ENCODE assay signal across 22 mouse cellular contexts in genomic region chr19:37368990-37369389, GRCm38 (mm10). TPM values are rescaled to one million over a fixed set of nuclear protein-coding genes. Genes with fewer than 3 reads are reported as not detected.
DNase-seq lines count a peak whose midpoint lies in the region; ATAC-seq and TF ChIP-seq lines count a peak whose summit lies in the region.
"Had no signal": no experiment of that assay in that cellular context is flagged by ENCODE, and none has a peak within 500 bp of the region (broad histone marks: within the 10 kb centered on the region; RNA-seq: fewer than 3 reads in every experiment).

No protein-coding gene starts in this region.

- no peaks in the 10 kb centered on the region; the same call in 1 of the 2 replicates for H3K4me1 ChIP-seq in forebrain, embryonic 13.5 days
- no peaks in the 10 kb centered on the region for H3K4me1 ChIP-seq in forebrain, postnatal 0 days (ENCODE audit: insufficient read depth)
- no peaks in the 10 kb centered on the region for H3K4me1 ChIP-seq in forebrain, embryonic 16.5 days (replicated peaks; ENCODE audit: control insufficient read depth, insufficient read depth, low read length)
- H3K4me1 ChIP-seq in forebrain, embryonic 10.5 days: no peaks in the 10 kb centered on the region
- H3K4me1 ChIP-seq: embryonic facial prominence, embryonic 10.5 days; embryonic facial prominence, embryonic 12.5 days; forebrain, embryonic 15.5 days had no signal

- no peak overlapping the region for H3K9ac ChIP-seq in forebrain, embryonic 13.5 days
- H3K9ac ChIP-seq in forebrain, postnatal 0 days: no peak overlapping the region
- H3K9ac ChIP-seq in forebrain, embryonic 16.5 days (replicated peaks; ENCODE audit: low read depth, low read length): no peak overlapping the region
- H3K9ac ChIP-seq: embryonic facial prominence, embryonic 12.5 days; forebrain, embryonic 15.5 days had no signal

- 37% methylated on average over 1 of the region's 1 CpGs for WGBS in forebrain, embryonic 13.5 days
- WGBS in forebrain, postnatal 0 days: 33% methylated on average over 1 of the region's 1 CpGs
- WGBS in forebrain, embryonic 16.5 days: 44% methylated on average over 1 of the region's 1 CpGs
- 82% methylated on average over 1 of the region's 1 CpGs for WGBS in forebrain, embryonic 10.5 days

- TF ChIP-seq CTCF in forebrain, postnatal 0 days (IDR thresholded peaks at IDR 0.05; ENCODE audit: low read depth): no peak
- TF ChIP-seq CTCF in brain, embryonic 14.5 days (IDR thresholded peaks at IDR 0.05; ENCODE audit: borderline replicate concordance, extremely low read depth, insufficient read depth, insufficient read length): no peak

- H3K27ac ChIP-seq in forebrain, embryonic 13.5 days: no peak overlapping the region
- H3K27ac ChIP-seq in forebrain, postnatal 0 days (ENCODE audit: low read depth, low read length): no peak overlapping the region
- no peak overlapping the region for H3K27ac ChIP-seq in forebrain, embryonic 16.5 days (ENCODE audit: low read length)
- H3K27ac ChIP-seq in forebrain, embryonic 10.5 days: no peak overlapping the region
- H3K27ac ChIP-seq: embryonic facial prominence, embryonic 10.5 days; embryonic facial prominence, embryonic 12.5 days; forebrain, embryonic 15.5 days had no signal

- H3K36me3 ChIP-seq in forebrain, embryonic 13.5 days (ENCODE audit: poor library complexity, severe bottlenecking): no peaks in the 10 kb centered on the region
- H3K36me3 ChIP-seq in forebrain, postnatal 0 days (ENCODE audit: insufficient read depth): no peaks in the 10 kb centered on the region
- no peaks in the 10 kb centered on the region for H3K36me3 ChIP-seq in forebrain, embryonic 16.5 days (ENCODE audit: control insufficient read depth, insufficient read depth)
- H3K36me3 ChIP-seq in forebrain, embryonic 10.5 days (replicated peaks): no peaks in the 10 kb centered on the region
- H3K36me3 ChIP-seq: embryonic facial prominence, embryonic 10.5 days; embryonic facial prominence, embryonic 12.5 days; forebrain, embryonic 15.5 days; G1E had no signal

- H3K4me2 ChIP-seq in forebrain, embryonic 13.5 days: no peak overlapping the region
- H3K4me2 ChIP-seq in forebrain, postnatal 0 days (ENCODE audit: low read depth): no peak overlapping the region
- H3K4me2 ChIP-seq in forebrain, embryonic 16.5 days (ENCODE audit: low read length): no peak overlapping the region
- H3K4me2 ChIP-seq: embryonic facial prominence, embryonic 12.5 days; forebrain, embryonic 15.5 days had no signal

- peak; percentile 38; the same call in 1 of the 2 replicates for ATAC-seq in forebrain, embryonic 13.5 days
- no peak for ATAC-seq in forebrain, postnatal 0 days
- peak; percentile 59; the same call in 1 of the 2 replicates for ATAC-seq in forebrain, embryonic 16.5 days
- ATAC-seq: activated CD4-positive, CD25-positive, alpha-beta regulatory T cell, adult 4 months; CD4-positive, CD25-positive, alpha-beta regulatory T cell, adult 4 months; forebrain, embryonic 15.5 days; Patski had no signal

- TF ChIP-seq POLR2A in brain, embryonic 14.5 days (IDR thresholded peaks at IDR 0.05; ENCODE audit: borderline replicate concordance, extremely low read depth, insufficient read depth, insufficient read length, poor library complexity, severe bottlenecking): no peak

- no peaks in the 10 kb centered on the region for H3K27me3 ChIP-seq in forebrain, embryonic 13.5 days
- H3K27me3 ChIP-seq in forebrain, postnatal 0 days (ENCODE audit: insufficient read depth, low read length): no peaks in the 10 kb centered on the region
- H3K27me3 ChIP-seq in forebrain, embryonic 16.5 days (replicated peaks; ENCODE audit: control insufficient read depth, insufficient read depth, low read length): 0 out of 2 replicates have a peak, but pooled peaks cover 4% of the 10 kb centered on the region
- no peaks in the 10 kb centered on the region for H3K27me3 ChIP-seq in forebrain, embryonic 10.5 days (ENCODE audit: poor library complexity, severe bottlenecking)
- H3K27me3 ChIP-seq: CH12.LX; embryonic facial prominence, embryonic 12.5 days; forebrain, embryonic 15.5 days; Patski had no signal

- no peak for DNase-seq in forebrain, postnatal 0 days
- DNase-seq in forebrain, embryonic 10.5 days (ENCODE audit: extremely low spot score, low spot score): no peak
- DNase-seq in brain, embryonic 14.5 days (ENCODE audit: low read depth): peak; percentile 80
- DNase-seq: adrenal gland, adult 8-10 months; adrenal gland, postnatal 14 days; adrenal gland, postnatal 36 days; B cell, adult 2 months; cerebellum, adult 11-12 months; cerebellum, adult 2 months; cerebellum, adult 9-10 months; cerebellum, postnatal 10 days; cerebellum, postnatal 25 days had no signal

- H3K4me3 ChIP-seq in forebrain, embryonic 13.5 days: no peak overlapping the region
- no peak overlapping the region for H3K4me3 ChIP-seq in forebrain, postnatal 0 days (ENCODE audit: low read depth, low read length)
- H3K4me3 ChIP-seq in forebrain, embryonic 16.5 days (replicated peaks; ENCODE audit: low read length): no peak overlapping the region
- no peak overlapping the region for H3K4me3 ChIP-seq in forebrain, embryonic 10.5 days
- H3K4me3 ChIP-seq: embryonic facial prominence, embryonic 10.5 days; embryonic facial prominence, embryonic 12.5 days; forebrain, embryonic 15.5 days had no signal

- no peaks in the 10 kb centered on the region for H3K9me3 ChIP-seq in forebrain, embryonic 13.5 days (replicated peaks)
- H3K9me3 ChIP-seq in forebrain, postnatal 0 days (ENCODE audit: low read length): no peaks in the 10 kb centered on the region
- H3K9me3 ChIP-seq in forebrain, embryonic 16.5 days (ENCODE audit: control insufficient read depth, low read length): no peaks in the 10 kb centered on the region
- no peaks in the 10 kb centered on the region for H3K9me3 ChIP-seq in forebrain, embryonic 10.5 days
- H3K9me3 ChIP-seq: embryonic facial prominence, embryonic 10.5 days; embryonic facial prominence, embryonic 12.5 days; forebrain, embryonic 15.5 days; G1E had no signal

RNA-seq across cellular contexts. Expression of gene Kif11, which starts 7.2 kb away (rescaled TPM):
- 69.1 and 69.6 TPM in 2 replicates for polyA plus RNA-seq in forebrain, embryonic 13.5 days (2015; fragmentation: Nextera tagmentation; extraction: Ambion mirVana)
- 9.1 and 15.2 TPM in 2 replicates for total RNA-seq in forebrain, postnatal 0 days (2014; rRNA removed)
- polyA plus RNA-seq in forebrain, postnatal 0 days (2015; fragmentation: Nextera tagmentation; extraction: Ambion mirVana): 5.4 and 6.3 TPM in 2 replicates
- polyA plus RNA-seq in forebrain, embryonic 16.5 days (2015; fragmentation: Nextera tagmentation; extraction: Ambion mirVana): 30.2 and 37.9 TPM in 2 replicates
- 97.8 and 98.3 TPM in 2 replicates for polyA plus RNA-seq in forebrain, embryonic 10.5 days (2016; fragmentation: Nextera tagmentation; extraction: Ambion mirVana)
- polyA plus RNA-seq in brain, embryonic 14.5 days (2012; rRNA removed): 18.5 and 28.8 TPM in 2 replicates

RNA-seq across cellular contexts. Expression of gene Ide, which starts 31.3 kb away (rescaled TPM):
- 36.8 and 45.1 TPM in 2 replicates for polyA plus RNA-seq in forebrain, embryonic 13.5 days (2015; fragmentation: Nextera tagmentation; extraction: Ambion mirVana)
- 20.4 and 25.7 TPM in 2 replicates for total RNA-seq in forebrain, postnatal 0 days (2014; rRNA removed)
- polyA plus RNA-seq in forebrain, postnatal 0 days (2015; fragmentation: Nextera tagmentation; extraction: Ambion mirVana): 18.1 and 31.1 TPM in 2 replicates
- 31.9 and 36.4 TPM in 2 replicates for polyA plus RNA-seq in forebrain, embryonic 16.5 days (2015; fragmentation: Nextera tagmentation; extraction: Ambion mirVana)
- polyA plus RNA-seq in forebrain, embryonic 10.5 days (2016; fragmentation: Nextera tagmentation; extraction: Ambion mirVana): 63.8 and 66.1 TPM in 2 replicates
- 18.9 and 24.7 TPM in 2 replicates for polyA plus RNA-seq in brain, embryonic 14.5 days (2012; rRNA removed)
